Mouse (Mus musculus) G1E (cell line): ENCODE measurements at regions not wholly inside any gene's neighbourhood (a gene's known extent, or its start where the extent isn't known, plus 50 kb on each side); places are given as distances from the start of the nearest gene placed in this dataset.

ENCODE experiments used
- CTCF ChIP-seq: IDR thresholded peaks from 2 replicates; pipeline ENCODE4 v1.5.1; 2012; ENCODE audit warnings: low read depth, low read length, inconsistent platforms, mixed read lengths
- GATA1 ChIP-seq: IDR thresholded peaks from 2 replicates; pipeline ENCODE4 v1.6.1; 2012; ENCODE audit warnings: borderline replicate concordance, low read length, inconsistent platforms, mixed read lengths
- POLR2AphosphoS5 ChIP-seq: IDR thresholded peaks from 2 replicates; pipeline ENCODE4 v1.6.1; 2012; ENCODE audit warnings: low read depth, low read length, inconsistent platforms; ENCODE audit not compliant: insufficient replicate concordance
- TAL1 ChIP-seq: conservative IDR thresholded peaks from 2 replicates; pipeline ENCODE4 v1.6.1; 2012; ENCODE audit warnings: low read depth, low read length, inconsistent platforms, mixed read lengths

DNA sequence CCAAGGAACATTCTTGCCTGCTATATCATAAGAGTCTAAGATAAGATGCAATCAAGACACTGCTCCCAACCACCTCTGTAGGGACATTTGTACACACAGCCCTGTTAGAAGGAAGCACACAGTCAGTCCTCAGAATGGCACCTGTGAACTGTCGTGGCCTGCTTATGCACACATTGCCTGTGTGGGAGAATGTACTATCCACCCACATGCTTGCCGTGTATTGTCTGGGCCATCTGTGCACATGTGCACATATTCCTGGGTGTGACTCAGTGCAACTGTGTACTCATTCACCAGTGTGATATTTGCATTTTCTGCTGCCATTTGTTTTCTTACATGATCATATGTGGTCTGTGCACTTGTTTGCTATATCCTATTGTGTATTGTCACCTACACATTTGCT lies 333.8 kb upstream of the 3110018I06Rik start:
- TF ChIP-seq TAL1 (no peak), CTCF (no peak), POLR2AphosphoS5 (no peak), GATA1 (no peak)
